Mouse (Mus musculus) layer of hippocampus, postnatal 14 days (tissue): ENCODE results near the gene Tube1. TPM values are rescaled to one million over a fixed set of nuclear protein-coding genes. Genes with fewer than 3 reads are reported as not detected.

Experiments used
- DNase-seq, 2 experiments: peaks; one replicate each; pipeline ENCODE4 v3.0.0; 2021 to 2022; ENCODE audit warnings: low spot score in 2 of 2, mixed read lengths in 1 of 2
- long read RNA-seq, 2 experiments: library from polyadenylated mRNA; stranded (forward); transcript quantifications; one replicate each; pipeline ENCODE4 v2.0.0; 2021
- total RNA-seq, 2 experiments: library from RNA; stranded (reverse); gene quantifications; 2 replicates each; pipeline ENCODE4 v1.2.3; 2021

The Tube1 gene
- total RNA-seq = 1 to 10 TPM; 3.8 to 4.7 TPM
- long read RNA-seq, experiment 1, partial matches to known transcripts = 0 of 1 reads
- long read RNA-seq, experiment 1, other reads (novel, unspliced or antisense) = 0 of 1 reads
- long read RNA-seq, experiment 2, partial matches to known transcripts = 0 of 2 reads
- long read RNA-seq, experiment 2, other reads (novel, unspliced or antisense) = 2 of 2 reads

GRCm38 (mm10) chr10:39133462-39134310 lies at the start of gene Tube1, which contains the start of gene Fam229b:
Tube1 (plus strand) TSS chr10:39133976.
Fam229b (minus strand) TSS chr10:39133914.
- peak; percentile 94 to 95 for DNase-seq

GRCm38 (mm10) chr10:39096981-39097380 lies 36.8 kb upstream of the Tube1 start:
- no peak for DNase-seq

GRCm38 (mm10) chr10:39098746-39099145 lies 35.0 kb upstream of the Tube1 start:
- no peak for DNase-seq

GRCm38 (mm10) chr10:39104803-39105449 lies 28.9 kb upstream of the Tube1 start:
- DNase-seq = no peak

GRCm38 (mm10) chr10:39106413-39106812 lies 27.4 kb upstream of the Tube1 start:
- DNase-seq = no peak

GRCm38 (mm10) chr10:39106935-39107334 lies 26.8 kb upstream of the Tube1 start:
- DNase-seq = no peak

GRCm38 (mm10) chr10:39108837-39109488 lies 24.8 kb upstream of the Tube1 start:
- DNase-seq = no peak

GRCm38 (mm10) chr10:39109489-39109874 lies 24.3 kb upstream of the Tube1 start:
- DNase-seq = no peak

- DNase-seq = no peak
These were observed 12.4 kb upstream of the Tube1 start for GRCm38 (mm10) chr10:39121412-39121811.

GRCm38 (mm10) chr10:39137766-39138165 lies 4.0 kb downstream of the Tube1 start:
- no peak for DNase-seq

- no peak for DNase-seq
These were observed 5.0 kb downstream of the Tube1 start for GRCm38 (mm10) chr10:39138761-39139160.

- no peak for DNase-seq
These were observed 7.1 kb downstream of the Tube1 start for GRCm38 (mm10) chr10:39140843-39141242.

- DNase-seq = no peak
These were observed 7.6 kb downstream of the Tube1 start for GRCm38 (mm10) chr10:39141401-39141800.

GRCm38 (mm10) chr10:39142216-39142615 lies 8.4 kb downstream of the Tube1 start:
- DNase-seq = no peak

- DNase-seq = no peak
These were observed 22.9 kb downstream of the Tube1 start for GRCm38 (mm10) chr10:39156719-39157118.

GRCm38 (mm10) chr10:39157321-39157720 lies 23.5 kb downstream of the Tube1 start:
- no peak for DNase-seq

GRCm38 (mm10) chr10:39158306-39158705 lies 24.5 kb downstream of the Tube1 start:
- no peak for DNase-seq

- DNase-seq = no peak
These were observed 27.6 kb downstream of the Tube1 start for GRCm38 (mm10) chr10:39161406-39161805.

GRCm38 (mm10) chr10:39162666-39163484 lies 29.1 kb downstream of the Tube1 start:
- DNase-seq = no peak

GRCm38 (mm10) chr10:39163694-39164093 lies 29.9 kb downstream of the Tube1 start, which contains the start of gene Ccn6:
Ccn6 (minus strand) TSS chr10:39163794.
- no peak for DNase-seq
